Mouse (Mus musculus) regulatory T cell (primary cell): Measurements from ENCODE around the gene Selenok.

ENCODE experiments used
- in situ Hi-C: fragments of 300-600 bp; cut with MboI, MseI; formaldehyde crosslinking; loops from one replicate; pipeline ENCODE4 v1.15.1; 2025; ENCODE audit warnings: high pct_unique_total_duplicates

The Selenok gene

DNA sequence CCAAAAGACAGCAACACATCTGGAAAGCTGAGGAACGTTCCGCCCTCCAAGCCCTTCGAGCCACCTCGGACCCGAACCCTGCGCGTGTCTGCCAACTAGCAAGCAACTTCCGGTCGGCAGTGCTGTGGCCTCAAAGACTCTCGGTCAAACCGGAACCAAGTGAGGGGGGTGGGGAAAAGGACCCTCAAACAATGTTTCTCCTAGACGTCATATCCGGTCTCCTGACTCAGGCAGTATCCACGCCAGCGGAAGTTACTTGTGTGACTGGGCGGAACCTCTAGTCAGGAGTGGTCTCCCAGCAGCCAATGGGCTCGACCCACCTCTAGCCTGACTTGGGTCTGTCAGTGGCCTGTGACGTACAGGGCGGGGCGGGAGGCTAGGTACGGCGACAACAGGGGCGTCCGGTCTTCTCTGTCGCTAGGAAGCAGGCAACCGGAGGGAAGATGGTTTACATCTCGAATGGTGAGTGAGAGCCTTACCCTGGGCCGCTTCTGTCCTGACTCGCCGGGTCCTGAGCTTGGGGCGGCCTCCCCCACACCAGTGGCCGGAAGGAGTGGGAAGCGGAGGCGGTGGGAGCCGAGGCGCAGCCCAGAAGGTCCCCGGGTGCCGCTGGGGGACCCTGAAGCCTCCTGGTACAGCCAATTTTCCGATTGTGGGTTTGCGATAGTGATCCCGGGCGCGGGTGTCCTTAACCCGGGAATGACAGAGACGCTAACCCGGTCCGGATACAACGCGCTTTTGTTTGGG is at the start of gene Selenok:
Gene Selenok, plus strand, starts transcription at position 234 of the 747 bp plus-strand sequence.
- in situ Hi-C loops = loop anchor here (5.0 kb wide), 1 partner anchor 509 kb away; the partner anchor contains the start of gene Dcp1a

DNA sequence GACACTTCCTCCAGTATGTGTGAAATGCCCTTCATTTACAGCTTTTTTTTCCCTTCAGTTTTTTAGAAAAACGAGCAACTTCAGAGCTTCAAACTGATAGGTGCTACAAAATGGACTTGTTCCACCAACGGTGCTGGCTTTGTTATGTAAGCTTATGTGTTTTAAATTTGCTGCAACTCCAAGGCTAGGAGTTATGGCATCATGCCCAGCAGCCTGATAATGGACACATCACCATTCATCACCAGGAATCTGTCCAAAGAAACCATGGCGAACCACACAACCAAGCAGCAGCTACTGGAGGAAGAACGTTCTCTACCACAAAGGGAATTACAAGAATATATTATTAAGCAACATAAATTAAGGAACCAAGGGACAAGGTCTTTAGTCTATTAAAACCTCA is 39.1 kb upstream of the Selenok start:
- in situ Hi-C loops = no loop called here

- in situ Hi-C loops = no loop called here
Observed at GRCm38 (mm10) chr14:29935516-29935915, 32.6 kb upstream of the Selenok start.

DNA sequence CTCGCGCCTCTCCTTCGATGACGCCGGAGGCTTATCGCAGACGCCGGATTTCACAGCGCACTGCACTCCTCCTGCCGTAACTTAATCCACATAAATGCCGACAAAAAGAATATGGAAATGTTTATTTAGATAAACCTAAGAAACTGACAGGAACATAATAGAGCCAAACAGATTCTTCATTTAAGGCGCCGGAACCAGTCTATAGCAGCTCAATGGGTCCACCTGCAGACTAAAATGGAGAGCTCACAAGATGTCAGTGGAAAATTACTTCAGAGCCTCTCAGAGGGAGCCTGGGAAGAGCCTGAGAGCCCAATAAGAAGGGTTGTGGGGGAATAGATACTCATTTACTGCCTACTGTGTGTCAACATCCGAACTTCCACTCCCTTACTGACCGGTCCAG is 30.6 kb upstream of the Selenok start:
- in situ Hi-C loops = no loop called here

GRCm38 (mm10) chr14:29939600-29940312 is 28.4 kb upstream of the Selenok start:
- in situ Hi-C loops = no loop called here

GRCm38 (mm10) chr14:29940313-29940812 is 27.7 kb upstream of the Selenok start:
- in situ Hi-C loops = no loop called here

GRCm38 (mm10) chr14:29940877-29941276 is 27.2 kb upstream of the Selenok start:
- in situ Hi-C loops = no loop called here

DNA sequence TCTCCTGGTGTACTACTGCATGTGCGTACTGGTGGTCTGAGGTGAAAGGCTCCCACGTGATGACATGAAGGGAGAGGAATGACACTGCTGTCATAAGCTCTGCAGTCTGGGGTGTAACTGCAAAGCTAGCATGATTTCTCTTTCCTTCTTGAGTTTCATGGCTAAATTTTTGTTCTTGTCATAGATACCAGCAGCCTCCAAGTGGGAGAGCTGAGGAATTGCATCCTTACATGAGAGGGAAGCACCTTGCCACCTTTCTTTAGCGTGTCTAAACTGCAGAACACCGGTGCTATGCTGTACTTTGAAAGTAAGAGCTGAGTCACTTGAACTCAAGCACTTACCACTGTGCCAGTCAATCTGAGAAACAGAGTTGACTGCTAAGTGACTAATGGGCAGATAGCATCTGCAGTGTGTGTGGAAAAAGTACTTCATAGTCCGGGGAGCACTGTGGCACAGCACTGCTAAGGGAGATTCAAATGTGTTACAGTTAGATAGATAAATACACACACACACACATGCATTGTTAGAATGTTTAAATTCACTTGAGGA is 21.3 kb upstream of the Selenok start:
- in situ Hi-C loops = no loop called here

GRCm38 (mm10) chr14:29950805-29951204 is 17.3 kb upstream of the Selenok start:
- in situ Hi-C loops = no loop called here

DNA sequence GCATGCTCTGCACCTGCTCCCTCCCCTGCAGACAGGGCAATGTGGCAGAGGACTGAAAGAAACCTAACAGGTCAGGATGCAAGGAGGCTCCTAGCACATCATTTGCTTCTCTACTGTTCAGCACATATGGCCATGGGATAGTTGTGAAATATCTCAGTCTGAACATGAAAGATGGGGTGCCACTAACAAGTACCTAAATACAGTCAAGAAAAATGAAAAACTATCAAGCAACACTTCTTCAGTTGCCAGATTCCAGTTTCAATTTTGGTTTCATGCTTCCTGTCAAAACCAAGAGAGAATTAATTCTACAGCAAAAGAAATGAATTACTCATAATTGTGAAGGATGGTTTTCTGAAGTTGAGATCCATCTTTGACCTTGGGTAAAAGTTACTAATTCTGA is 10.7 kb upstream of the Selenok start:
- in situ Hi-C loops = no loop called here

DNA sequence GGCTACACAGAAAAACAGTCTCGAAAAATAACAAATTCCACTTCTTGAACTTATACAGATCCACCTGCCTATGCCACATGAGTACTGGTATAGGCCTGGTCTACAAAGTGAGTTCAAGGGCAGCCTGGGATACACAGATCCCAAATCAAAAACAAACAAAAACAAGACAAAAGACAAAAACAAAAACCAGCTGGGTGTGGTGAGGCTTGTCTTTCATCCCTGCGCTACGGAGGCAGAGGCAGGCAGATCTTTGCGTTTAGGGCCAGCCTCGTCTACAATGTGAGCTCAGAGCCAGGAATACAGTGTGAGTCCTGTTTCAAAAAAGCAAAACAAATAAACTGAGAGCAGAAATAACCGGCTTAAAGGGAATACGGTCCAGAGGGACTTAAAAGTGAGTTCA is 497 bp upstream of the Selenok start:
- in situ Hi-C loops = loop anchor here (5.0 kb wide), 1 partner anchor 510 kb away; the partner anchor contains the start of gene Dcp1a

DNA sequence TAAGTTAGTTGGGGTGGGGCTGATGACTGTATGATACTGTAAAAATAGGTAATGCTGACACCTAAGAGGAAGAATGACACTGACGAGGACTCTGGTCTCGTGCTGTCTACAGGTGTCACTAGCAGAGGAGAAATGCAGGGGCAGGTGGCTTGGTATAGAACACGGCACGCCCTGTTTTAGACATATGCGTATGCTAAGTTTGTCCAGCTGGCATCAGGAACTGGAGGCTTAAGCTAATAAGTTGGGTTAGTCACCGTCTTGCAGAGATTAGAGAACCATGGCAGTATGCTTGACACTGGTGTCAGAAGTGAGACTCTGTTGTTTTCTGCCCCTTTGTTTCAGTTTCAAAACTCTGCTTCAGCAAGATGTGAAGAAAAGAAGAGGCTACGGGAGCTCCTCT is 3.3 kb downstream of the Selenok start:
- in situ Hi-C loops = no loop called here

- in situ Hi-C loops = no loop called here
Observed at GRCm38 (mm10) chr14:29971993-29972392, 3.9 kb downstream of the Selenok start.

- in situ Hi-C loops = no loop called here
Observed at GRCm38 (mm10) chr14:29976927-29977326, 8.8 kb downstream of the Selenok start.

- in situ Hi-C loops = no loop called here
Observed at GRCm38 (mm10) chr14:29978254-29979204, 10.4 kb downstream of the Selenok start, which contains the start of gene Actr8. TSS of gene Actr8 (plus strand) at chr14:29978337.

DNA sequence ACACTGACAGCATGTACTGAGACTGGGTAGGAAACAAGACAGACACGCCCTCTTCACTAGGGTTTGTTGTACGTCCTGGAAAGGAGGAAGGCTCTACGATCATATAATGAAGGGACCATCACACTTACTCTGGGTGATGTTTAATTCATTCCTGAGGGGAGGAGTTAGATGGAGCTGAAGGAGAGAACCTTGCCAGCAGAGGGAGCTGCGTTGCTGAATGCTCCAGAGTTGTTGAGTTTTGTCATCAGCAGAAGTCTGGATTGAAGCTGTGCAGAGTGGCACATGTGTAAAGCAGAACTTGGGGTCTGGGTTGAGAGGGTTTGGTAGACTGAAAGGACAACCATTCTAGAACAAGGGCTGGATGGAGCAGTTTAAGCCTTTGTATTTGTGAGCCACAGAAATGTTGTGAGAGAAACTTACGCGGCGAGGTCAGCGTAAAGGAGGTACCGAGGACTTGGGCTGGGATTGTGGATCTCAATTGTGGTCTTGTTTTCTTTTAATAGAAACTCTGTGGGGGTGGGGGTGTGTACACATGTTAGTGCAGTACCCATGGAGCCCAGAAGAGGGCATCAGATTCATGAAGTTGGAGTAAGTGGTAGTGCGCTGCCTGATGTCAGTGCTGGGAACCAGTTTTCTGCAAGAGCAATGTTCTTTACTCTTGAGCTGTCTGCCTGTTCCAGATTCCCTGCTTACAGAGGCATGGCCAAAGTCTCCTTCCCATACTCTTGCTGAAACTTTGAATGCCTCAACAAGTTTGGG is 12.5 kb downstream of the Selenok start:
- in situ Hi-C loops = no loop called here

GRCm38 (mm10) chr14:29986096-29986495 is 18.0 kb downstream of the Selenok start:
- in situ Hi-C loops = no loop called here

GRCm38 (mm10) chr14:29987276-29987675 is 19.2 kb downstream of the Selenok start:
- in situ Hi-C loops = no loop called here

DNA sequence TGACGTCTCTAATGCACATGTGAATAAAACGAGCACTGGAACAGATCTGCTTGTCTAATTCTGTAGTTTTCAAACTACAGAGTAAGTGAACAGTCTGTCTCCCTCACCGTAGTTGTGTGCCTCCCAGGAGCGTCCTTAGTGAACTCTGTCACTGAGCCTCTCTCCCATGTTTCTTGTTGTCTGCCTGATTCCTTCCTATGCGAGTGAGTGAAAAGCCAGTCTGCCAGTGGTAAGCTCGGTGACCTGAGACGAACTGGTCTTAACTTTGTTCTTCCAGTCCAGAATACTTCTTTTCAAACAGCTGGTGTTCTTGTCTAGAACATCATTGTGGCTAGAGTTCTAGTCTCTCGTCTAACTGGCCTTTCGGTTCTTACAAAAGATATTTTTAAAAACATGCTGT is 19.6 kb downstream of the Selenok start:
- in situ Hi-C loops = no loop called here

- in situ Hi-C loops = no loop called here
Observed at GRCm38 (mm10) chr14:29988337-29988736, 20.2 kb downstream of the Selenok start.

- in situ Hi-C loops = no loop called here
Observed at GRCm38 (mm10) chr14:29994976-29995375, 26.9 kb downstream of the Selenok start.
